In the genomic region with DNA sequence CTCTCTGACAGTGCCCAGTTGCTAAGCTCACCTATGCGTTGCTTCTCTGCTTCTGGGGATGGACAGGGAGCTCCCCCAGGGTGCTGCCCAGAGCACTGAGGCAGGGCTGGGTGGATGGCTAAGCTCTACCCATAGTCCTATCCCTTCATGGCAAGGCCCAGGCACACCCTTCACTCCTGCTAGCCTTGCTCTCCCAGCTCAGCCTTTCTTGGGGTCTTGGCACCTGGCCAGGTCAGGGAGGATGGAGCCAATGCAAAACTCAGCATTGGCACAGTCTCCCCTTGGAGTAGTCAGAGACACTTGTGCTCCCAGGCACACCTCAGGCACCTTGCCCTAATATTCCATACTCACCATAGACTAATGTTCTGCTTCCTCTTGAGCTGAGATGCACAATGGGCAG, we compare ENCODE assay signal across 9 mouse cellular contexts. TPM values are rescaled to one million over a fixed set of nuclear protein-coding genes. Genes with fewer than 3 reads are reported as not detected.
DNase-seq lines count a peak whose midpoint lies in the region; ATAC-seq and TF ChIP-seq lines count a peak whose summit lies in the region.
"Had no signal": no experiment of that assay in that cellular context is flagged by ENCODE, and none has a peak within 500 bp of the region (broad histone marks: within the 10 kb centered on the region; RNA-seq: fewer than 3 reads in every experiment).

No protein-coding gene starts in this region.

- WGBS in forebrain, embryonic 16.5 days, result 92% methylated on average over 1 of the region's 1 CpGs
- WGBS in forebrain, embryonic 11.5 days, result 80% methylated on average over 1 of the region's 1 CpGs
- WGBS in hindbrain, embryonic 10.5 days, result 89% methylated on average over 1 of the region's 1 CpGs
- 58% methylated on average over 1 of the region's 1 CpGs for WGBS in liver, embryonic 13.5 days (ENCODE audit: insufficient replicate concordance)

- H3K4me1 ChIP-seq in forebrain, embryonic 16.5 days (replicated peaks; ENCODE audit: control insufficient read depth, insufficient read depth, low read length), result no peaks in the 10 kb centered on the region; the same call in 1 of the 2 replicates
- H3K4me1 ChIP-seq in forebrain, embryonic 11.5 days (replicated peaks; ENCODE audit: control insufficient read depth, insufficient read depth, low read length), result no peaks in the 10 kb centered on the region
- H3K4me1 ChIP-seq in hindbrain, embryonic 10.5 days (replicated peaks), result no peaks in the 10 kb centered on the region
- no peaks in the 10 kb centered on the region for H3K4me1 ChIP-seq in liver, embryonic 13.5 days (replicated peaks)

- H3K79me2 ChIP-seq in C2C12 (ENCODE audit: control insufficient read depth, insufficient read depth), result peaks cover 61% of the 10 kb centered on the region

- no peaks in the 10 kb centered on the region for H3K27me3 ChIP-seq in forebrain, embryonic 16.5 days (replicated peaks; ENCODE audit: control insufficient read depth, insufficient read depth, low read length)
- H3K27me3 ChIP-seq in forebrain, embryonic 11.5 days (ENCODE audit: control insufficient read depth, insufficient read depth, low read length), result no peaks in the 10 kb centered on the region; the same call in 1 of the 2 replicates
- H3K27me3 ChIP-seq in C2C12 (ENCODE audit: control insufficient read depth, insufficient read depth, insufficient read length), result no peaks in the 10 kb centered on the region
- H3K27me3 ChIP-seq in hindbrain, embryonic 10.5 days (ENCODE audit: insufficient read depth, poor library complexity, severe bottlenecking), result peaks cover 51% of the 10 kb centered on the region
- peaks cover 17% of the 10 kb centered on the region for H3K27me3 ChIP-seq in liver, embryonic 13.5 days

- no peaks in the 10 kb centered on the region for H3K36me3 ChIP-seq in forebrain, embryonic 16.5 days (ENCODE audit: control insufficient read depth, insufficient read depth)
- H3K36me3 ChIP-seq in forebrain, embryonic 11.5 days (ENCODE audit: control insufficient read depth, insufficient read depth, low read length), result no peaks in the 10 kb centered on the region
- H3K36me3 ChIP-seq in C2C12 (ENCODE audit: control insufficient read depth, insufficient read depth), result peaks cover 12% of the 10 kb centered on the region
- H3K36me3 ChIP-seq in hindbrain, embryonic 10.5 days, result no peaks in the 10 kb centered on the region
- H3K36me3 ChIP-seq in liver, embryonic 13.5 days, result no peaks in the 10 kb centered on the region

- no peak overlapping the region for H3K27ac ChIP-seq in forebrain, embryonic 16.5 days (ENCODE audit: low read length)
- no peak overlapping the region for H3K27ac ChIP-seq in forebrain, embryonic 11.5 days (ENCODE audit: low read depth, low read length)
- peak overlapping the region; percentile 59 for H3K27ac ChIP-seq in hindbrain, embryonic 10.5 days
- H3K27ac ChIP-seq in liver, embryonic 13.5 days, result no peak overlapping the region

- peaks cover 34% of the 10 kb centered on the region for H3K79me3 ChIP-seq in C2C12 (ENCODE audit: low read depth)

- H3K9me3 ChIP-seq in forebrain, embryonic 16.5 days (ENCODE audit: control insufficient read depth, low read length), result no peaks in the 10 kb centered on the region
- no peaks in the 10 kb centered on the region for H3K9me3 ChIP-seq in forebrain, embryonic 11.5 days (ENCODE audit: control insufficient read depth, low read length)
- no peaks in the 10 kb centered on the region for H3K9me3 ChIP-seq in hindbrain, embryonic 10.5 days
- H3K9me3 ChIP-seq in liver, embryonic 13.5 days (replicated peaks), result no peaks in the 10 kb centered on the region

- no peak overlapping the region for H3K4me2 ChIP-seq in forebrain, embryonic 16.5 days (ENCODE audit: low read length)
- H3K4me2 ChIP-seq in forebrain, embryonic 11.5 days (ENCODE audit: low read depth, low read length, severe bottlenecking), result no peak overlapping the region
- peak overlapping the region; percentile 17; the same call in 1 of the 2 replicates for H3K4me2 ChIP-seq in liver, embryonic 13.5 days

- H3K9ac ChIP-seq in forebrain, embryonic 16.5 days (replicated peaks; ENCODE audit: low read depth, low read length), result no peak overlapping the region
- H3K9ac ChIP-seq in forebrain, embryonic 11.5 days (ENCODE audit: low read length), result no peak overlapping the region
- no peak overlapping the region for H3K9ac ChIP-seq in liver, embryonic 13.5 days

- DNase-seq in forebrain, embryonic 11.5 days (ENCODE audit: low spot score), result no peak
- no peak for DNase-seq in hindbrain, embryonic 10.5 days (ENCODE audit: low spot score)
- no peak for DNase-seq in liver, embryonic 13.5 days
- no peak for DNase-seq in layer of hippocampus, adult 18-20 months (ENCODE audit: low spot score in 2 of 2)
- no peak for DNase-seq in right cerebral cortex, adult 18-20 months
- DNase-seq in adipocyte (ENCODE audit: low spot score), result no peak
- DNase-seq: adrenal gland, postnatal 14 days had no signal

- H3K4me3 ChIP-seq in forebrain, embryonic 16.5 days (replicated peaks; ENCODE audit: low read length), result 0 out of 2 replicates have a peak overlapping the region, but pooled peaks have one; percentile 3
- no peak overlapping the region for H3K4me3 ChIP-seq in forebrain, embryonic 11.5 days (ENCODE audit: low read depth, low read length)
- H3K4me3 ChIP-seq in C2C12 (ENCODE audit: insufficient read depth, poor library complexity, severe bottlenecking), result peak overlapping the region; percentile 41
- H3K4me3 ChIP-seq in hindbrain, embryonic 10.5 days, result peak overlapping the region; percentile 37; the same call in 1 of the 2 replicates
- peak overlapping the region; percentile 12 for H3K4me3 ChIP-seq in liver, embryonic 13.5 days (replicated peaks)

- ATAC-seq in forebrain, embryonic 16.5 days, result 0 out of 2 replicates have a peak, but pooled peaks have one; percentile 20
- ATAC-seq in forebrain, embryonic 11.5 days (replicated peaks; ENCODE audit: low FRiP score), result no peak
- ATAC-seq in liver, embryonic 13.5 days (ENCODE audit: low read depth), result no peak

- TF ChIP-seq CTCF in C2C12 (IDR thresholded peaks at IDR 0.05; ENCODE audit: control insufficient read depth, insufficient read depth, insufficient read length), result no peak

- H3ac ChIP-seq in C2C12 (ENCODE audit: control insufficient read depth, insufficient read length, low read depth), result peak overlapping the region; percentile 65

TF ChIP-seq in C2C12, 6 proteins besides CTCF, POLR2A, EP300 and RAD21:
- no peak for TF ChIP-seq FOSL1 (IDR thresholded peaks at IDR 0.05; ENCODE audit: insufficient read depth, low read length, poor library complexity, severe bottlenecking)
- no peak for TF ChIP-seq MYOG (IDR thresholded peaks at IDR 0.05; ENCODE audit: control insufficient read depth, extremely low read depth, insufficient read length)
- TF ChIP-seq CEBPB (IDR thresholded peaks at IDR 0.05; ENCODE audit: low read depth), result no peak
- no peak for TF ChIP-seq MAX (IDR thresholded peaks at IDR 0.05)
- TF ChIP-seq USF1 (IDR thresholded peaks at IDR 0.05; ENCODE audit: low read depth), result no peak
- no peak for TF ChIP-seq MYOD1 (IDR thresholded peaks at IDR 0.05; ENCODE audit: control insufficient read depth, insufficient read length, low read depth)

RNA-seq across cellular contexts. Expression of gene Bgn, which starts 0.7 kb away (rescaled TPM):
- 14.9 and 21.1 TPM in 2 replicates for polyA plus RNA-seq in forebrain, embryonic 16.5 days (2015; fragmentation: Nextera tagmentation; extraction: Ambion mirVana)
- 28.6 and 32.2 TPM in 2 replicates for polyA plus RNA-seq in forebrain, embryonic 11.5 days (2014; fragmentation: Nextera tagmentation; extraction: Ambion mirVana)
- 731 TPM for polyA plus RNA-seq in C2C12 (2012; fragmentation: generic; extraction: Trizol)
- polyA plus RNA-seq in hindbrain, embryonic 10.5 days (2016; fragmentation: Nextera tagmentation; extraction: Ambion mirVana), result 17.0 and 24.3 TPM in 2 replicates
- polyA plus RNA-seq in liver, embryonic 13.5 days (2015; fragmentation: Nextera tagmentation; extraction: Ambion mirVana), result 7.1 and 10.6 TPM in 2 replicates
- 10 to 100 TPM; 12.0 to 12.6 TPM for total RNA-seq in layer of hippocampus, adult 18-20 months (2021)

RNA-seq across cellular contexts. Expression of gene Atp2b3, which starts 18.8 kb away (rescaled TPM):
- polyA plus RNA-seq in forebrain, embryonic 16.5 days (2015; fragmentation: Nextera tagmentation; extraction: Ambion mirVana), result 3.7 and 6.1 TPM in 2 replicates
- 0.11 and 0.15 TPM in 2 replicates for polyA plus RNA-seq in forebrain, embryonic 11.5 days (2014; fragmentation: Nextera tagmentation; extraction: Ambion mirVana)
- polyA plus RNA-seq in C2C12 (2012; fragmentation: generic; extraction: Trizol), result not detected
- polyA plus RNA-seq in hindbrain, embryonic 10.5 days (2016; fragmentation: Nextera tagmentation; extraction: Ambion mirVana), result 0.21 and 0.42 TPM in 2 replicates
- 0.03 TPM in 2 replicates for polyA plus RNA-seq in liver, embryonic 13.5 days (2015; fragmentation: Nextera tagmentation; extraction: Ambion mirVana)
- total RNA-seq in layer of hippocampus, adult 18-20 months (2021), result 100 to 1,000 TPM; 146 to 149 TPM

RNA-seq across cellular contexts. Expression of gene Haus7, which starts 25.2 kb away (rescaled TPM):
- 59.5 and 60.1 TPM in 2 replicates for polyA plus RNA-seq in forebrain, embryonic 16.5 days (2015; fragmentation: Nextera tagmentation; extraction: Ambion mirVana)
- 74.8 and 78.2 TPM in 2 replicates for polyA plus RNA-seq in forebrain, embryonic 11.5 days (2014; fragmentation: Nextera tagmentation; extraction: Ambion mirVana)
- 42.6 TPM for polyA plus RNA-seq in C2C12 (2012; fragmentation: generic; extraction: Trizol)
- 79.7 and 81.4 TPM in 2 replicates for polyA plus RNA-seq in hindbrain, embryonic 10.5 days (2016; fragmentation: Nextera tagmentation; extraction: Ambion mirVana)
- polyA plus RNA-seq in liver, embryonic 13.5 days (2015; fragmentation: Nextera tagmentation; extraction: Ambion mirVana), result 50.6 and 51.9 TPM in 2 replicates
- total RNA-seq in layer of hippocampus, adult 18-20 months (2021), result 10 to 100 TPM in 1 of 2 experiments, 1 to 10 TPM in 1; 8.9 to 11.4 TPM

RNA-seq across cellular contexts. Expression of gene Trex2, which starts 48.9 kb away (rescaled TPM):
- polyA plus RNA-seq in forebrain, embryonic 16.5 days (2015; fragmentation: Nextera tagmentation; extraction: Ambion mirVana), result not detected in 2 replicates
- polyA plus RNA-seq in forebrain, embryonic 11.5 days (2014; fragmentation: Nextera tagmentation; extraction: Ambion mirVana), result not detected in 2 replicates
- not detected for polyA plus RNA-seq in C2C12 (2012; fragmentation: generic; extraction: Trizol)
- 0.16 TPM in 1 of 2 replicates, not detected in the other for polyA plus RNA-seq in hindbrain, embryonic 10.5 days (2016; fragmentation: Nextera tagmentation; extraction: Ambion mirVana)
- not detected in 2 replicates for polyA plus RNA-seq in liver, embryonic 13.5 days (2015; fragmentation: Nextera tagmentation; extraction: Ambion mirVana)
- total RNA-seq in layer of hippocampus, adult 18-20 months (2021), result not detected
- total RNA-seq: adrenal gland, postnatal 14 days had no signal

Comparison
In these comparisons a context has a peak if more than half of its experiments do, and no peak if none do; other contexts are left out.
1. RNA of gene Bgn, which starts 0.7 kb away (polyA plus RNA-seq): 731 TPM in C2C12 (single experiment); 28.6 to 32.2 TPM in forebrain, embryonic 11.5 days, 17.0 to 24.3 TPM in hindbrain, embryonic 10.5 days, 14.9 to 21.1 TPM in forebrain, embryonic 16.5 days and 7.1 to 10.6 TPM in liver, embryonic 13.5 days; every median in the first group is over 10 times any median in the second.